Mouse (Mus musculus) MN1 (cell line): ENCODE measurements around the gene Ltbp4.
A peak's percentile ranks its signal among the peaks of the same experiment; 100 is the strongest.

ENCODE experiments used
- DNase-seq: peaks from one replicate; pipeline ENCODE4 v3.0.0-alpha.2; 2016; ENCODE audit warnings: low spot score

Ltbp4 gene

DNA sequence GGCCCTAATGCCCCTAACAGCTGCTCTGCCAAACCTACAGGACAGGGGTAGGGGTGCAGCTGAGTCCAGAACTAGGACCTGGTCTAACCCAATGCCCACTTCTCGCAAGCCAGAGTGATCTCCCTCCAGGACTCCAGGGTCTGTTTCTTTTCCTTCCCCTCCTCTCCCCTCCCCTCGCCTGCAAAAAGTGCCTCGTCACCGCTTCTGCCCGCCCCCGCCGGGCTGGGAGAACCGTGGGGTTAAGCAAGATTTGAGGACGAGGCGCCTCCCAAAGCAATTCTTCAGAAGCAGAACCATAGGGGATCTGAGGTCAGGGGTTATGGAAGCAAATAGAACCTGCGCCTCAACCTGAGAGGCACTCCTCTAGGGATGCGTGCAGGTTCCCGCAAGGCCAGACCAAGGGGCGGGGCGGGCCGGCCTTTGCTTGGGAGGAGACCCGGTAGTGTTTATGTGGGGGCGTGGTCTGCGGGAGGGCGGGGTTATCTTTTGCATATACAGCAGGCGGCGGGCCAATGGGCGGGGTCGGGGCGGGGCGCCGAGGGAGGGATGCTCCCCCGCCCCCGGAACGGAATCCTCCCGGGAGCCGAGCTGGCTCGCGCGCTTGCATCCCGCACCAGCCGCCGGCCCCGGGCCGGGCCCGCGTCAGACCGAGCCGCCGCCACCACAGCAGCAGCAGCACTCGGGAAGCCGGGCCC is 79.1 kb downstream of the Ltbp4 start, which contains the start of gene Numbl:
Gene Numbl (plus strand): TSS at position 229 of the 695 bp plus-strand sequence.
- DNase-seq, result peak; percentile 91

DNA sequence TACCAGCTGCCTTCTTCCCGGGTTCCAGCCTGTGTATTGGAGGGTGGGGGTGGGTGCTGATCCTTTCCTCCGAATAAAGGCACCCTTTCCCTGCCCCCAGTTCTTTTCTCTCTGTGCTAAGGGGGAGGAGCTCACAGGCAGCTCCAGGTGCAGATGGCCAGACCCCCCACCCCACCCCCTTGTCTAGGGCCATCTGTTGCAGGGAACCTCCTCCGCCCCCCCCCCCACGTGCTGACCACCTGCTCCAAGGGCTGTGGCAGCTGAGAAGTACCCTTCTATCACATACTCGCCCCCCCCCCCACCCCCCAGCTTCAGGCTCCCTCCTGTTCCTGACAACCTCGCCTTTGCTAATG is 79.7 kb downstream of the Ltbp4 start:
- DNase-seq, result no peak

DNA sequence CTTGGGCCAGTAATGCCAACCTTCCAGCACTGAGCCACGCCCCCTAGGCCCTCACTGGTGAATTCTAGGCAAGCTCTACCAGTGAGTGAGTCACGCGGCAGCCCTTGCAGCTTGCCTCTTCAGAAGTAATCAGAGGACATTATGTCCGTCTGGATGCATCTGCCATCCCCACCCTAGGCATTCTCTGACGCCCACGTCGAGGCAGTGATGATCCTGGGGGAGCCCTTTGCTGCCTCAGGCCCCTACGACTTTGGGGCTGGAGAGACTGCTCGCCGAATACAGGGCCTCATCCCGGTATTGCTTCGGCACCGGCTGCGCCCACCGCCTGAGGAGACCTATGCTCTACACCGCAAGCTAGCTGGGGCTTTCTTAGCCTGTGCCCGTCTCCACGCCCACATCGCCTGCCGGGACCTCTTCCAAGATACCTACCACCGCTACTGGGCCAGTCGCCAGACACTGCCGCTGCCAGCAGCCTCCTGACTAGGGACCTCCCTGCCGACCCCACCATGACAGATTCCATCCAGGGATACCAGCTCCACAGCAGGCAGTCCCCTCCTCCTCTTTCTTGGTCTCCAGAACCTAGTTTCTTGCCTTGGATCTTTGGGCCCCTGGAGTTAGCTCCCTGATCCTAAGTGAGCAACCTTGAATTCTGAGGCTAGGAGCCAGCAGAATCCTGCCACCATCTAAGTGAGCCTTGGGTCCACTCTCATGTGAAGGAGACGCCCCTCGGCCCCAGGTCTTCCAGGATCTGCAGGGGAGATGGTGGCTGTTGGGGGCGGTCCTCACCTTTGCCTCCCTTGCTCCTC is 80.2 kb downstream of the Ltbp4 start:
- peak; percentile 85 for DNase-seq

DNA sequence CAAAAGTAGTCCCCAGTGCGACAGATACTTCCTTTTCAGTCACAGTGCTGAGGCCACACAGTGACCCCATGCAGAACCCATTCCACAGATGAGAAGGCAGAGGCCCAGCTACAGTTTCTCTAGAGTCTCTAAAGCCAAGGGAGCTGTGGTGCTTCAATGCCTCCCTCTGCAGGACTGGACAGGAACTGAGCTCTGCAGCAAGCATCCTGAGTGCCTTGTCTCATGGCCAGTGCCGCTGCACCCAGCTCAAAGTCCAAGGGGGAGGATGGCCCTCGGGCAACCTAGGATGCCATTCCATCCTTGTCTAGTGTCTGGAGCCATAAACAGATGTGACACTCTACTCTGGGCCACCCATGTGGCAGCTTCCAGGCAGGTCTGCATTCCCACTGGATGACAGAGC is 81.8 kb downstream of the Ltbp4 start:
- peak; percentile 14 for DNase-seq
